Mouse (Mus musculus) forebrain, embryonic 15.5 days (tissue): Measurements from ENCODE around the gene Ccdc92b. TPM values are rescaled to one million over a fixed set of nuclear protein-coding genes. Genes with fewer than 3 reads are reported as not detected.
A peak's percentile ranks its signal among the peaks of the same experiment; 100 is the strongest.

ENCODE experiments used
- ATAC-seq: fragments of 200-750 bp; cut with Nextera tagmentation; replicated peaks from 2 replicates; pipeline ENCODE4 v1.8.0; 2017; ENCODE audit warnings: mild to moderate bottlenecking, moderate TSS enrichment, moderate library complexity
- H3K27ac ChIP-seq: fragments of 300-500 bp; sonication (generic); replicated peaks from 2 replicates; pipeline ENCODE4 v1.5.1; 2015; ENCODE audit warnings: mild to moderate bottlenecking, inconsistent platforms
- H3K27me3 ChIP-seq: fragments of 300-500 bp; sonication (generic); 2 replicates; pipeline ENCODE4 v1.6.1; 2015; ENCODE audit warnings: inconsistent platforms
- H3K36me3 ChIP-seq: fragments of 300-500 bp; sonication (generic); 2 replicates; pipeline ENCODE4 v1.6.1; 2015; ENCODE audit warnings: mild to moderate bottlenecking, inconsistent platforms
- H3K4me1 ChIP-seq: fragments of 300-500 bp; sonication (generic); 2 replicates; pipeline ENCODE4 v1.6.1; 2015; ENCODE audit warnings: inconsistent platforms
- H3K4me2 ChIP-seq: fragments of 300-500 bp; sonication (generic); replicated peaks from 2 replicates; pipeline ENCODE4 v1.6.1; 2015; ENCODE audit warnings: mild to moderate bottlenecking, inconsistent platforms
- H3K4me3 ChIP-seq: fragments of 300-500 bp; sonication (generic); 2 replicates; pipeline ENCODE4 v1.5.1; 2015; ENCODE audit warnings: mild to moderate bottlenecking, inconsistent platforms
- H3K9ac ChIP-seq: fragments of 300-500 bp; sonication (generic); replicated peaks from 2 replicates; pipeline ENCODE4 v1.6.1; 2015; ENCODE audit warnings: mild to moderate bottlenecking, inconsistent platforms
- H3K9me3 ChIP-seq: fragments of 300-500 bp; sonication (generic); 2 replicates; pipeline ENCODE4 v1.6.1; 2016; ENCODE audit warnings: inconsistent platforms
- WGBS: fragments of 180-500 bp; shearing (Covaris S2); methylation state at CpG from one replicate; pipeline ENCODE4 v1.1.7; 2015; ENCODE audit warnings: mixed read lengths; 5-methylcytosine and 5-hydroxymethylcytosine counted together
- polyA plus RNA-seq: library from polyadenylated mRNA; unstranded; fragments of >200 nt; fragmentation: Nextera tagmentation; extraction: Ambion mirVana; gene quantifications from 2 replicates; pipeline ENCODE4 v1.2.1, GENCODE M21; 2015

The Ccdc92b gene
- polyA plus RNA-seq, 1 experiment from 2014 or later: 3.1 TPM

- WGBS: 93% methylated on average over 3 of the region's 3 CpGs
- Histone ChIP-seq H3K4me2 (no peak overlapping the region), H3K9me3 (no peaks in the 10 kb centered on the region), H3K27ac (no peak overlapping the region), H3K36me3 (peaks cover 89% of the 10 kb centered on the region), H3K9ac (no peak overlapping the region), H3K4me1 (no peaks in the 10 kb centered on the region), H3K27me3 (no peaks in the 10 kb centered on the region), H3K4me3 (no peak overlapping the region)
- no peak for ATAC-seq
These were observed 44.9 kb downstream of the Ccdc92b start for GRCm38 (mm10) chr11:74664279-74664678.

- Histone ChIP-seq H3K4me1 (no peaks in the 10 kb centered on the region), H3K4me3 (no peak overlapping the region), H3K27ac (no peak overlapping the region), H3K9me3 (no peaks in the 10 kb centered on the region), H3K36me3 (peaks cover 91% of the 10 kb centered on the region), H3K4me2 (no peak overlapping the region), H3K27me3 (no peaks in the 10 kb centered on the region), H3K9ac (no peak overlapping the region)
- no peak for ATAC-seq
- WGBS: 94% methylated on average over 8 of the region's 8 CpGs
These were observed 45.5 kb downstream of the Ccdc92b start for GRCm38 (mm10) chr11:74664906-74665305.

GRCm38 (mm10) chr11:74665631-74666283 lies 46.4 kb downstream of the Ccdc92b start:
- Histone ChIP-seq H3K4me1 (no peaks in the 10 kb centered on the region), H3K27me3 (no peaks in the 10 kb centered on the region), H3K4me2 (no peak overlapping the region), H3K9me3 (no peaks in the 10 kb centered on the region), H3K9ac (no peak overlapping the region), H3K36me3 (peaks cover 83% of the 10 kb centered on the region), H3K27ac (no peak overlapping the region), H3K4me3 (no peak overlapping the region)
- no peak for ATAC-seq
- 95% methylated on average over 17 of the region's 17 CpGs for WGBS

- H3K27ac ChIP-seq: no peak overlapping the region
- H3K4me2 ChIP-seq: no peak overlapping the region
- no peak overlapping the region for H3K9ac ChIP-seq
- H3K4me3 ChIP-seq: no peak overlapping the region
- WGBS: 97% methylated on average over 5 of the region's 5 CpGs
- H3K4me1 ChIP-seq: no peaks in the 10 kb centered on the region
- peaks cover 79% of the 10 kb centered on the region for H3K36me3 ChIP-seq
- no peaks in the 10 kb centered on the region for H3K27me3 ChIP-seq
- no peak for ATAC-seq
- no peaks in the 10 kb centered on the region for H3K9me3 ChIP-seq
These were observed 46.9 kb downstream of the Ccdc92b start for GRCm38 (mm10) chr11:74666284-74666652.

GRCm38 (mm10) chr11:74666776-74667581 lies 47.6 kb downstream of the Ccdc92b start:
- no peaks in the 10 kb centered on the region for H3K27me3 ChIP-seq
- H3K4me2 ChIP-seq: no peak overlapping the region
- no peaks in the 10 kb centered on the region for H3K9me3 ChIP-seq
- H3K9ac ChIP-seq: no peak overlapping the region
- 95% methylated on average over 14 of the region's 14 CpGs for WGBS
- peaks cover 72% of the 10 kb centered on the region for H3K36me3 ChIP-seq
- H3K4me1 ChIP-seq: no peaks in the 10 kb centered on the region
- ATAC-seq: no peak
- H3K27ac ChIP-seq: no peak overlapping the region
- no peak overlapping the region for H3K4me3 ChIP-seq

DNA sequence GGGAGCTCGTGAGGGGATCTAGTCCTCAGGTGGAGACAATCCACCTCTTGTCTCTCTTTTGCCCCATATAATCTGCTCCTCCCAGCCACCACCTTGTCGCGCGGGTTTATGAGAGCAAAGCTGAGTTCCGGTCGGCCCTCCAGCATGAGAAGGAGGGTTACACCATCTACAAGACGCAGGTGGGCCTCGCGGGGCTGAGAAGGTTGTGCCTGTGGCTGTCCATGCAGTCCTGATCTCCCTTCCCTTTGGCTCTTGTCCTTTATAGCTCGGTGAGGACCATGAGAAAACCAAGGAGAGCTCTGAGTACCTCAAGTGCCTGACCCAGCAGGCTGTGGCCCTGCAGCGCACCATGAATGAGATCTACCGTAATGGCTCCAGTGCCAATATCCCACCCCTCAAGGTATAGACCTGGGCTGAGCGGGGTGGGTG lies 48.2 kb downstream of the Ccdc92b start:
- Histone ChIP-seq H3K9me3 (no peaks in the 10 kb centered on the region), H3K4me1 (no peaks in the 10 kb centered on the region), H3K9ac (no peak overlapping the region), H3K4me2 (no peak overlapping the region), H3K27ac (no peak overlapping the region), H3K27me3 (no peaks in the 10 kb centered on the region), H3K36me3 (peaks cover 66% of the 10 kb centered on the region), H3K4me3 (no peak overlapping the region)
- ATAC-seq: no peak
- WGBS: 96% methylated on average over 13 of the region's 13 CpGs

DNA sequence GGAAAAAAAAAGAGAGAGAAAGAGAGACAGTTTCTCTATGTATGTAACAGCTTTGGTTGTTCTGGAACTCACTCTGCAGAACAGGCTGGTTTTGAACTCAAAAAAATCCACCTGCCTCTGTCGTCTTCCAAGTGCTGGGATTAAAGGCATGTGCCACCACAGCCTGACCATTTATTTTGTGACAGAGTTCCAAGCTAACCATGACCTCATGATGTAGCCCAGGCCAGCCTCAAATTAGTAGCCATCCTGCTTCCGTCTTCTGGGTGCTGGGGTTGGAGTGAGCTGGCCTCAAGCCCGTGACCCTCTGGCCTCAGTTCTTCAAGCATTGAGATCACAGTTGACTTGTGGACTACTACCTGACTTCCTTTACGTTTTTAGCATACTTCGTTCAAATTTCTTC lies 49.1 kb downstream of the Ccdc92b start:
- Histone ChIP-seq H3K4me2 (no peak overlapping the region), H3K9me3 (no peaks in the 10 kb centered on the region), H3K9ac (no peak overlapping the region), H3K36me3 (peaks cover 64% of the 10 kb centered on the region), H3K27me3 (no peaks in the 10 kb centered on the region), H3K27ac (no peak overlapping the region), H3K4me1 (no peaks in the 10 kb centered on the region), H3K4me3 (no peak overlapping the region)
- 94% methylated on average over 5 of the region's 5 CpGs for WGBS
- ATAC-seq: no peak

DNA sequence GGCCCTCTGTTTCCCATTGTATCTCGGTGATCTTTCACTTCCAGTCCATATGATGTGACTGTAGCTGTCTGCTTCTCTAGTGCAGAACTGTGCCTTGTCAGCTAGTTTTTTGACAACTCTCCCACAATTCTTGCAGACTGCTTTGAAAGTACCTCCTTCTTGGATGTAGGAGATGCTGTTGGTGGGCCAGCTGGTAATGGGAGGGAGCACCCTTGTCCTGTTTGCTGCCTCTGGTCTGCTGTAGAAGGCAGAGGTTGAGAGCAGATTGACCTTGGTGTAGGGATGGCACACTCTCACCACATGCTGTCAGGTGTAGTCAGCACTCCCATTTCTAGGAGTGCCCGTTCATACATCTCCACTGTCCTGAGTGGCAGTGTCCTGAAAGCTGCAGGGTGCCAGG lies 49.6 kb downstream of the Ccdc92b start:
- Histone ChIP-seq H3K4me2 (no peak overlapping the region), H3K27me3 (no peaks in the 10 kb centered on the region), H3K4me3 (no peak overlapping the region), H3K9me3 (no peaks in the 10 kb centered on the region), H3K27ac (no peak overlapping the region), H3K9ac (no peak overlapping the region), H3K4me1 (no peaks in the 10 kb centered on the region), H3K36me3 (peaks cover 59% of the 10 kb centered on the region)
- ATAC-seq: no peak
- 84% methylated on average over 2 of the region's 2 CpGs for WGBS

DNA sequence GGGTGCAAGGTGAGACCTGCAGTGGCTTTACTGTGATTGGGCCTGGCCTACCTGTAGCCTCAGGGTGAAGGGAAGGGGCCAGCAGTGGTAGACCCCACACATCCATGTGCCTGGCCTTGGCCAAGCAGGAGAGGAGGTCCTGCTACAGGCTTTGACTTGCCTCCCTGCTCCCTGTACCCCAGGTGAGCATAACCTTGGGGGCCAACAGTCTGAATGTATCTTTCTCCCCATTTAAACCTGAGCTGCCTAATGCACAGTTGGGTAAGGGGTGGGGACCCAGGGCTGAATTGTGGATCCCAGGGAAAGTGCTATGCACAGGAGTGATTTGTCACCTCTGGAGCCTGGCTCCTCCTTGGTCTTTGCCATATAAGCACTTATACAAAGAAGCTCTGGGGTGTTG lies 50.7 kb downstream of the Ccdc92b start:
- peaks cover 54% of the 10 kb centered on the region for H3K36me3 ChIP-seq
- H3K9ac ChIP-seq: no peak overlapping the region
- no peaks in the 10 kb centered on the region for H3K9me3 ChIP-seq
- H3K27ac ChIP-seq: no peak overlapping the region
- no peaks in the 10 kb centered on the region for H3K4me1 ChIP-seq
- ATAC-seq: peak; percentile 38
- H3K4me2 ChIP-seq: no peak overlapping the region
- no peaks in the 10 kb centered on the region for H3K27me3 ChIP-seq
- H3K4me3 ChIP-seq: no peak overlapping the region

GRCm38 (mm10) chr11:74671013-74671412 lies 51.6 kb downstream of the Ccdc92b start:
- WGBS: 92% methylated on average over 1 of the region's 1 CpGs
- no peak overlapping the region for H3K4me2 ChIP-seq
- no peaks in the 10 kb centered on the region for H3K4me1 ChIP-seq
- no peak for ATAC-seq
- no peaks in the 10 kb centered on the region for H3K9me3 ChIP-seq
- no peaks in the 10 kb centered on the region for H3K27me3 ChIP-seq
- H3K4me3 ChIP-seq: no peak overlapping the region
- peaks cover 49% of the 10 kb centered on the region for H3K36me3 ChIP-seq
- no peak overlapping the region for H3K27ac ChIP-seq
- no peak overlapping the region for H3K9ac ChIP-seq

DNA sequence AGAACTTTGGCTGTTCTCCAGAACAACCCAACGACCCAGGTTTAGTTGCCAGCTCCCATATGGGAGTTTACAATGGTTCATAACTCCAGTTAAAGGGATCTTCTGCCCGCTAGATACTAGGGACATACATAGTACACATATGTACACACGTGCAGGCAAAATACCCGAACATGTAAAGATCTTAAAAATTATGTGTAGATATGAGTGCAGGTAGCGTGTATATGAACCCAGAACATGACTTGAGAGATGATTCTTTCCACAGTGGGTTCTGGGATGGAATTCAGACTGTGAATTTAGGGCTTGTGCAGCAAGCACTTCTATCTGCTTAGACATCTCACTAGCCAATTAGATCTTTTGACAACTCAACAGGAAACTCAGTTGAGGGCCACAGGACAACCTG lies 52.4 kb downstream of the Ccdc92b start:
- Histone ChIP-seq H3K36me3 (peaks cover 47% of the 10 kb centered on the region), H3K27ac (no peak overlapping the region), H3K27me3 (no peaks in the 10 kb centered on the region), H3K4me2 (no peak overlapping the region), H3K9ac (no peak overlapping the region), H3K9me3 (no peaks in the 10 kb centered on the region), H3K4me3 (no peak overlapping the region), H3K4me1 (no peaks in the 10 kb centered on the region)
- no peak for ATAC-seq
- 93% methylated on average over 5 of the region's 5 CpGs for WGBS

DNA sequence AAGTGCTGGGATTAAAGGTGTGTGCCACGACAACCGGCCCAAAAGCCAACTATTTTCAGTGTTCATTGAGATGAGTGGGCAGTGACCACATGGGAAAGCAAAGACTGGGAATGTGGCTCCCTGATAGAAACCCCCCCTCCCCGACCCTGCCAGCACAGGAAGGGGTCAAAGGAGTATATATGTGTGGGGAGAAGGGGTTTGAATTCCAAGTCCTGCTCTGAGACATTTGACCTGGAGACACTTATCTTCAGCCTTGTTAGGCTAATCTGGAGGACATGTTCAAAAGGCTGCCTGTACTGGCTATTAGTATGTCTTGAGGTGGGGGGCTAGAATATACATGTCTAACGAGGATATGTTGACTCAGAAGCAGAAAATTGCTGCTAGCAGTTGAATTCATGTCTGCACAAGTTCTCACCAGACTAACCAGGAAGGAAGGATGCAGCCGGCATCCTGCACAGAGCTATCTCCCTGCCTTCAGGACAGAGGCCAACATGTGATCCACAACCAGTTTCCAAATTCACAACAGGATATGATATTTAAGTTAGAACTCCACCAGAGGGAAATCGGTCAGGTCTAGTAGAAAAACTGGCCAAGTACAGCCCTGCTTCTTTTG lies 53.6 kb downstream of the Ccdc92b start:
- no peak overlapping the region for H3K4me2 ChIP-seq
- no peak overlapping the region for H3K9ac ChIP-seq
- H3K4me3 ChIP-seq: no peak overlapping the region
- WGBS: 85% methylated on average over 6 of the region's 6 CpGs
- H3K9me3 ChIP-seq: no peaks in the 10 kb centered on the region
- no peaks in the 10 kb centered on the region for H3K4me1 ChIP-seq
- no peaks in the 10 kb centered on the region for H3K27me3 ChIP-seq
- peaks cover 47% of the 10 kb centered on the region for H3K36me3 ChIP-seq
- ATAC-seq: no peak
- no peak overlapping the region for H3K27ac ChIP-seq
